Comparison of ENCODE assay signal across 14 mouse cellular contexts in genomic region chr15:27657866-27658265, GRCm38 (mm10). TPM values are rescaled to one million over a fixed set of nuclear protein-coding genes. Genes with fewer than 3 reads are reported as not detected.
DNase-seq lines count a peak whose midpoint lies in the region.
"Had no signal": no experiment of that assay in that cellular context is flagged by ENCODE, and none has a peak within 500 bp of the region (broad histone marks: within the 10 kb centered on the region; RNA-seq: fewer than 3 reads in every experiment).

No protein-coding gene starts in this region.

- peak; percentile 2 for DNase-seq in layer of hippocampus, adult 11-12 months (ENCODE audit: low spot score)
- no peak for DNase-seq in layer of hippocampus, postnatal 14 days (ENCODE audit: low spot score in 2 of 2)
- DNase-seq in testis, postnatal 10 days (ENCODE audit: low spot score): peak; percentile 16
- no peak for DNase-seq in testis, postnatal 14 days (ENCODE audit: low spot score)
- DNase-seq: adrenal gland, adult 2 months; adrenal gland, postnatal 10 days; adrenal gland, postnatal 25 days; cerebellum, adult 11 months; cerebellum, adult 18-20 months; cerebellum, adult 8-10 months; cerebellum, adult 9-11 months; cerebellum, postnatal 14 days; cerebellum, postnatal 36 days; embryo, embryonic 11 days had no signal

RNA-seq across cellular contexts. Expression of gene Otulinl, which starts 23.5 kb away (rescaled TPM):
- 10 to 100 TPM; 31.1 to 32.0 TPM for total RNA-seq in layer of hippocampus, postnatal 14 days (2021)

RNA-seq across cellular contexts. Expression of gene Otulin, which starts 27.4 kb away (rescaled TPM):
- total RNA-seq in layer of hippocampus, postnatal 14 days (2021): 10 to 100 TPM; 22.0 to 22.4 TPM

Comparison
In these comparisons a context has a peak if more than half of its experiments do, and no peak if none do; other contexts are left out.
1. DNase-seq: peak in layer of hippocampus, adult 11-12 months (single experiment) and testis, postnatal 10 days (single experiment); none in layer of hippocampus, postnatal 14 days (0 of 2) and testis, postnatal 14 days (single experiment).